Mouse (Mus musculus) ovary, adult 18-20 months (tissue): Measurements from ENCODE around the gene Lmtk2.

Experiments
- DNase-seq: peaks from one replicate; pipeline ENCODE4 v3.0.0; 2022; ENCODE audit warnings: low spot score, mixed read lengths

Gene Lmtk2

DNA sequence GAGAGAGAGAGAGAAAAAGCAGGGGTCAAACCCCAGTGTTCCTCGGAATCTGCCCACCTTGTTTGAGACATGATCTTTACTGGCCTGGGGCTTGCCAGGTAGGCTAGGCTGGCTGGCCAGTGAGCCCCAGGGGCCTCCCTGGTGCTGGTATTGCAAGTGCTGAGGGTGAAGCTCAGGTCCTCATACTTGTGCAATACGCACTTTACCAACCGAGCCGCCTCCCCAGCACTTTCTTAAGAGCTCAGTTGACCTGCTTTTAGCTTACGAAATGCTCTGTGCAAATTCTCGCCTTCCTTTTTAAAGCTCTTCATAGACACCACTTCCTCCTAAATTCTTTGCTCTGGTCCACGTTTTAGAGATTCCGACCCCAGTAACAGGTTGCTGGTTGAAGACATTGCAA lies 9.0 kb downstream of the Lmtk2 start:
- no peak for DNase-seq

DNA sequence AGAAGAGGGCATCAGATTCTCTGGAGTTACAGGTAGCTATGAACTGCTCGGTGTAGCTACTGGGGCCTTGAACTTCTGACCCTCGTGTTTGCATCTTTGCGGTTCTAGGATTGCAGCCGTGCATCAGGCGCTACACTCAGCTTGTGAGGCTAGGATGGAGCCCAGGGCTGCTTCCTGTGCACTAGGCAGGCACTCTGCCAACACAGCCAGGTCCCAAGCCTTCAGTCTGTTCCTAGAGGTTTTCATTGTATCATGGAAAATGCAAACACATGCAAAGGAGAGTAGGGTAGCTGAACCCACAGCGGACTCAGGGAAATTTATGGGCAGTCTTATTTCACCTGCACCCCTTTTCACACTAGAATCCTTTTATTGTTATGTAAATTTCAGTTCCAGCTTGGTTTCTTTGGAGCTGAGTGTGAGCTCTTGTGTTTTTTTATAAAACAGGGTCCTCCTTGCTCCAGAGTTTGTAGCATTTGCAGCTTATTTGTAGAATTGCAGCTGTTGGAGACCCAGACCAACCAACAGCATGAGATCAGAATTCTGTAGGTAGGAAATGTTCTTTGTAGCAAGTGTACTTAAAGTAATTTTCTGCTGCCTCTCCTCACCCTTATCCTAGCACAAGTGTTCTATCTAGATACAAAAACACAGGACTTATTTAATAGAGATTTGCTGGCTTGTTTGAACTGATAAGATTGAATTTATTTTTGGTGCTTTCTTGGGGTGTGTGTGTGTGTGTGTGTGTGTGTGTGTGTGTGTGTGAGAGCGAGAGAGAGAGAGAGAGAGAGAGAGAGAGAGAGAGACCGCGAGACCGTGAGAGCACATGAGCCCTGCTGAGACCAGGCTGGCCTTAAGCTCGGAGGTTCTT lies 12.6 kb downstream of the Lmtk2 start:
- no peak for DNase-seq

DNA sequence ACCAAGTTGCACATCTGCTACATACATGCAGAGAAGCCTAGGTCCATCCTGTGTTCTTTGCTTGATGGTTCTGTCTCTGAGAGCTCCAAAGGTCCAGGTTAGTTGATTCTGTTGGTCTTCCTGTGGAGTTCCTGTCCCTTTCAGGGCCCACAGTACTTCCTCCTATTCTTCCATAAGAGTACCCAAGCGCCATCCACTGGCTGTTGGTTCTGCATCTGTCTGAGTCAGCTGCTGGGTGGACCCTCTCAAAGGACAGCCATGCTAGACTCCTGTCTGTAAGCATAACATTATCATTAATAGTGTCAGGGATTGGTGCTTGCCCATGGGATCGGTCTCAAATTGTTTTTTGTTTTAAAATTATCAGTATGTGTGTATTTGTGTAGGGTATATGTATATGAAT lies 13.8 kb downstream of the Lmtk2 start:
- DNase-seq = no peak

DNA sequence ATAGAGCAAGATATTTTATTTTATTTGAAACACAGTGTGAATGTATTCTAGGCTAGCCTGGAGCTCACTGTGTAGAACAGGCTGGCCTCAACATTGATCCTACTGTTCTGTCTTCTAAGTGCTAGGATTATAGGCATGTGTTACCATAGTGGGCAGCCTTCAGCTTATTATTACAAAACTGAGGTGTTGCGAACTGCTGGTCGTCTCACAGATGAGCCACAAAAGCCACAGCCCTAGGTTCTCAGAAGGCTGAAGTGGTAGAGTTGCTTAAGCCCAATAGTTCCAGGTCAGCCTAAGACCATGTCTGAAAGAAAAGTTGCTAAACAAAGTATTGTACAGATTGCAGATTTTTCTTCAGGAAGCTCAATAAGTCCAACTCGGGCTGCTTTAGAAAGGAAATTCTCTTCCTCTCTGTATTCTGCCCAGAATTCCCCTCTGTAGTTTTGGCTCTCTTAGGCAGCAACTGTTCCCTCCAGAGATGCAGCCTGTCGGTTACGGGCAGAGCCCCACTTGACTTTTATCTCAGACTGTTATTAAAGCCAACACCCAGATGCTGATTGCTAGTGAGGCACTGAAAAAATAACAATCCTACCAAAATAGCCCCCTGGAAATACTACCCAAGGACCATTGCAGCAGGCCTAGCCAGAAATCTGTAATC lies 14.9 kb downstream of the Lmtk2 start:
- DNase-seq = no peak

DNA sequence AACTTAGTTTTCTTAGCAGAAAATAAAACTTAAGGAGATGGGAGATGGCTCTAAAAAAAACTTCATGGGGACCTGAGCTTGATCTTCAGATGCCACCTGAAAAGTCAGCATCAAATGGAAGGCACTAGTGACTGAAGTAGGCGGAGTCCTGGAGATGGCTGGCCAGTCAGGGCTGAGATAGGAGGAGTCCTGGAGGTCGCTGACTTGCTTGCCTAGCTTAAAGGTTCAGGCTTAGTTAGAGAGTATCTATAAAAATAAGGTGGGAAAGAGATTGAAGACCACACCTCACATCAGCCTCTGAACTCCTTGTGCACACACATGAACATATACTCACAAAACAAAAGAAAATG lies 15.4 kb downstream of the Lmtk2 start:
- no peak for DNase-seq

DNA sequence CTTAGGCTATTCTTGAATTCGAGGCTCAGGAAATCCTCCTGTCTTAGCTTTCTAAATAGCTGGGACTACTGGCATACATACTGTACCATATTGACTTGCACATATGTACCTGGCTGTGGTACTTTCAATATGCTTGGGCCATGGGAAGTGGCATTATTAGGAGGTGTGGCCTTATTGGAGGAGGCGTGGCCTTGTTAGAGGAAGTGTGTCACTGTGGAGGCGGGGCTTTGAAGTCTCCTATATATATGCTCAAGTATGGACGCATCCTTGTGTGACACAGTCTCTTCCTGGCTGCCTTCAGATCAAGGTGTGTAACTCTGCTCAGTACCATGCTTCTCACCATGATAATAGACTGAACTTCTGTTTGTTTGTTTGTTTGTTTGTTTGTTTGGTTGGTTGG lies 18.0 kb downstream of the Lmtk2 start:
- DNase-seq = no peak

DNA sequence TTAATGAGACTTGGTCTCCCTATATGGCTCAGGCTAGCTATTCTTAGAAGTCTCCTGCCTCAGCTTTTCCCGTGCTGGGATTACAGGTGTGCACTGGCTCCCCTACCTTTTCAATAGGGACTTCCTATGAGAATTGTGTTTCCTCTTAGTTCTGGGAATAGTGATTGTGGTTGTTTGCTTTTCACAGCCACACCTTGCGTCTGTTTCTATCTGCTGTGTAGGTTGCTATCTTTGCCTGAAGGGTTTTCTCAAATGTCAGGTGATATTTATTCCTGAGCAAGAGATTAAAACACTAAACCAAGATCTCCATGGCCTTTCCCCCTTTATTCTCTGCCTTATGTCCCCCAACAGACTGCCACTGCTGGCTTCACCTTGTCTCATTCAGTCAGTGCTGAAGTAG lies 19.1 kb downstream of the Lmtk2 start:
- DNase-seq = no peak

DNA sequence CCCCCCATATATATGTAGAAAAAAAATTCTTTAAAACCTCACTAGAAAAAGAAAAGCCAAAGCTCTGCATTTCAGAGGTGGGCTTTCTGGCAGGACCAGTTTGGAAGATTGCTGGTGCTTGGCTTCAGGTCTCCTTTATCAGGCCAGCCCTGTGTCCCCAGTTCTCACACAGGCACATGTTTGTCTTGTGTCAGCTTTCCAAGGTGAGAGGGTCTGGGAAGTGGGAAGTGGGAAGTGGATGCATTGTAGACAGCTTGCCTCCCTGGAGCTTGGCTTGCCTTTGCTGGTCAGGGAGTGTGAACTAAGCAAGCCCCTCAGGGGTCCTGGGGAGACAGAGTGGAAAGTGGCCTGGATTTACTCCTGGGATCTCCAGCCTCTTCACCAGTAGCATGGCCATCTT lies 21.3 kb downstream of the Lmtk2 start:
- no peak for DNase-seq

DNA sequence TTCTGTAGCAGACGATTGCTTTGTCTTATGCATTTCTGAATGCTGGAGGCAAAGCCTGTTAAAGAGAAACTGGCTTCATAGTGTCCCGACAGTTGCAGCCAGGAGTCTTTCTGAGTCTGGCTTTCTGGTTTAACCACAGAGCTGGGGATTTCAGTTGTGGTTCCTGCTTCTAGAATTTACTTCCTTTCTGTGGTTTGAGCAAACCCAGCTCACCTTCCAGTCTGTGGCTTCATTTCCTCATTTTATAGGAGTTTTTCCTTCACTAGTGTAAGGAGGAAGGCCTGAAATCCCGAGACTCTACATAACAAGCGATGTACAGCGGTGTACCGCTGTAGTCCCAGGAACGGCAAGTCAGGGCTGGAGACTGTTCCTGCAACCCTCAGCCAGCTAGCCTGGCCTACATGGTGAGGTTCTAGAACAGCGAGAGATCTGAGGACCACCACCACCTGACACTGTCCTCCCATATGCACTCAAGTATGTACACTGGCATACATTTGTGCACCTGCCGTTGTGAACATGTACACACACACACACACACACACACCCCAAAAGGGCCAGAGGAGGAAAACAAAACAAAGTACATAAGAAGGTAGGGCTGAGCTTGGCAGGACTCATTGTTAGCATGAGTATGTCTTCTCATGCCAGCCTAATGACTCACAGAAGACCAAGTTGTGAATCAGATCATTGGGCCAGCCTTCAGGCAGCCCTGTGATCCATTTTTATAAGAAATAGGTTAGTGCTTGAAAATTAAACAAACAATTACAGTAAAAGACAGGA lies 25.9 kb downstream of the Lmtk2 start:
- no peak for DNase-seq

DNA sequence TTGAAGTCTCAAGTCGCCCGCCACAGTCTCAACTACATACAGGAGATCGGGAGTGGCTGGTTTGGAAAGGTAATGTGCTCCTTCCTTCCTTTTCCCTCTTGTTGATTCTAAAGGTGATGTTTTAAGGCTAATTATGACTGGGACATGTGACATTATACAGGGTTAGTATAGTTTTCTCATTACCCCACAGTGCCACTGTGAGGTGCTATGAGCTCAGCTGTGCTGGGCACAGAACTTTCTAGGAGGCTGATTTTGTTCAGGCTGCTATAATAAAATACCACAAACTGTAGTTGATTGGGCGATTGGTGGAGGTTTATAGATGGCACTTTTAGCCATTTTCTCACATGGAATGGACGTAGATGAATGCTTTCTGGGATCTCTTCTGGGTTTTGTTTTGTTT lies 43.3 kb downstream of the Lmtk2 start:
- no peak for DNase-seq

DNA sequence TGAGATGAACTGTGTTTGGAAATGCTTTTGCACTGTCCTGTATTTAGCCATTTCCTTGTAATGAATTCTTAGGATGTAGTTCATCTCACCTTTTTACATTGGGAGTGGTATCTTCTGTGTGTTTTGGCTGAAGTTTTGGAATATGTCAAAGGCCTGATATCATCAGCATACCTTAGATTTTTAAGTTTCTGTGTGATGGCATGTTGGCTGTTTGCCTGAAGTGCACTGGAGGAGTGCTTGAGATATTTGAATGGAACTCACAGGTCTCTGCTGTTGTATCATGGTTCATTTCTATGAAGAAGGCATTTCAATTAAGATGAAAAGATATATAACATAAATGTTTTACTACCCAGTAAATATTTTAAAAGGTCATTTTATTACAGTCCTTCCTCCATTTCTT lies 46.7 kb downstream of the Lmtk2 start:
- no peak for DNase-seq

DNA sequence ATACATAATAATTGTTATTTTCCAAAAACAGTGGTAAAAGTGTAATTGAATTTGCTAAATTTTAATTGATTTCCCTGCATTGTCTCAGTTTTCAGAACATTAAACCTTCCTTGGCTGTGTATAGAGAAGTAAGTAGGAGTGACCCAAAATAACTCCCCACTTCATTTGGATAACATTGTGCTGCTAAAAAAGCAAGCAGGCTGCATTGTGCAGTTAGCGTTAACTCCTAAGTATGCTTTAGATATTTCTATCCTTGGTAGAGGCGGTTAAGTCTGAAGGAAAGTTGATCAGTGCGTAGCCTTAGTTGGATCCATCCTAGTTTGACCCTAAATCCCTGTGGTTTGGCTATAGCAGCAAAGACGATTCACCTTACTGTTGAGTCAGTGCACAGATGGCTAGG lies 49.3 kb downstream of the Lmtk2 start:
- DNase-seq = no peak

DNA sequence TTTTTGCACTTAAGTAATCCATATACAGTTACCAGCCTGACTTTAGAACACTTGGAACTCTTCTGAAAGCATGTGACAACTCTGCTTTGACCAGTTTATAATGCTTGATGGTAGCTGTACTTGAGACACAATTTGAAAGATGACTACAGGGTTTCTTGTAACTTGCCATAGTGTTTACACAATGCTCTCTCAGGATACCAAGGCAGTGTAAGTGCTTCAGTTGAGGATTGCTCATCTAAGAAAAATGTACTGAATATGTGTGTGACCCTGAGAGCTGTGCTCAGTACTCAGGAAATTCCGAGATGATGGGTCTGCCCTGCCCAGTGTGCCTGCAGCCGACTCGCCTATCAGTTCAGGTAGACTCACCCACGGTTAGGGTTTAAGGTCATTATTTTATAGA lies 51.0 kb downstream of the Lmtk2 start:
- no peak for DNase-seq

DNA sequence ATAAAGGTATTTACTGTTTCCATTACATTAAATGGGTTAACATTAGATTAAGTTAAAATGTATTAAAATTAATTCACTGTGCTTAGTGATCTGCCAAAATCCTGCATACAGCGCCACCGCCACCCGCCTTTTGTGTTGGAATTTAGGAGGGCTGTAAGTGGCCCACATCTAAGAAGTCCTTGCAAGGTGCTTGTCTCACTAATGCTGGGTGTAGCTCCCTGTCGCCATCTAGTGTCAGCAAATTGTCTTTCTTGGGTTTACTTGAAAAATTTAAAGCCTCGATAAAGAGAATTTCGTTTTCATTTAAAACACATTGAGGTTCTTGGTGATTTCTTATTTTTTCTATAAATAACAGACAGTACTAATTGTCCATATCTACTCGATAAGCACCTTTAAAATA lies 54.3 kb downstream of the Lmtk2 start:
- DNase-seq = no peak

DNA sequence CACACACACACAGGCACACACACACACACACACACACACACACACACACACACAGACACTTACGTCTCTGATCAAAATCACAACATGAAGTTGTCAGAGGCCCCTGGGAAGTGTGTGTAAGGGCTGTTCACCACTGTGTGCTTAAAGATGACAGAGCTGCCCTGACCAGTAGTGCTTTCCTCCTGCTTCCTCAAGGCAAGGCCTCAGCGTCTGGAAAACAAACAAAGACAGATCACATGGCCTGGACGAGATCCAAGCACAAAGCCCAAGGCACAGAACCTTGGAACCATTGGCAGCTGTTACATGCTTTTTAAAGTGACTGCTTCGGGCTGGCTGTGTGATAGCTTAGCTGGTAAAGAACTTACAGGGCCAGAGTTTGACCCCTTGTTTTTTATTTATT lies 58.4 kb downstream of the Lmtk2 start:
- DNase-seq = peak; percentile 86

DNA sequence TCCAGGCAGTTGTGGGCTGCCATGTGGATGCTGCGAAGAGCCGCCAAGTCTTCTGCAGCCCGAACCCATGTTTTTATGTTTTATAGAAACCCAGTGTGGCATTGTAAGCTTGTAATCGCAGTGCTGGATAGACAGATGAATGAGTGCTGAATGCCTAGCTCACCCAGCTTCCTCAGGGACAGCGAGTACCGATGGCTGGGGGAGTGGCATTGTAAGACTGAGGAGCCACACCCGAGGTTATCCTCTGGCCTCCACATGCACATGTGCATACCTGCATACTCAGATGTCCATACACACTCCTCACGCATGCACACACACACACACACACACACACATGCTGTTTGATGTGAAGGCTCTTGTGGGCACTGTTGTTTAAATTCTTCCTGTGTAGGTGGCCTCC lies 58.9 kb downstream of the Lmtk2 start:
- no peak for DNase-seq

DNA sequence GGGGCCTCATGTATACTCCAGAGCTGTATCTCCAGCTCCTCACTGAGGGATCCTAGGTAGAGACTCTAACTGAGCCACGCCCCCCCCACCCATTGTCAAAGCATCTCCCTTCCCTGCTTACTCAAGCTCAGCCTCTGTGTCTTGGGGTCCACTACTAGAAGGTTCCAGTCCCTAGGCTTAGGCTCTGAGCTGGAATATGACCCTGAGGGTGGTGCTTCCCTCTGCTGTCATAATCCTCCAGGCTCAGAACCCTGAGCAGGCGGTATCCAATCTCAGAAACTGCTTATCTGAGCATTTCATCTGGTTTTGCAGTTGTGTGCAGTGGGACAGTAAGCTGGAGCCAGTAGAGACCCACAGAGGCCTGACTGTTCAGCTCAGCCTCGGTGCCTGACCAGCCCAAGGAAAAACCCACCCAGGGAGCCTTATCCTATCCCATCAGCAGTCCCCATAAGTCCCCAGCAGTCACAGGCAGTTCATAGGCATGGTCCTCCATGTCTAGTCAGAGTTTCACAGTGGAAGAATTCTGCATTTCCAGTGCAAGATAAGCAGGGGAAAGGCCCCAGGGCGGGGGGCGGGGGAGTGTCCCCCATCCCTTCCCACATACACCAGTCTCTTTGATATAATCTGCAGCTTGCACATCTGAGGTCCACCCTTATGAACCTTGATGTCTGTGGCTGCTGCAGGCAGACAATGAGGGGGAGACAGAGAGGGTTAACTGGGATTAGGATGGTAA lies 62.0 kb downstream of the Lmtk2 start:
- DNase-seq = no peak

DNA sequence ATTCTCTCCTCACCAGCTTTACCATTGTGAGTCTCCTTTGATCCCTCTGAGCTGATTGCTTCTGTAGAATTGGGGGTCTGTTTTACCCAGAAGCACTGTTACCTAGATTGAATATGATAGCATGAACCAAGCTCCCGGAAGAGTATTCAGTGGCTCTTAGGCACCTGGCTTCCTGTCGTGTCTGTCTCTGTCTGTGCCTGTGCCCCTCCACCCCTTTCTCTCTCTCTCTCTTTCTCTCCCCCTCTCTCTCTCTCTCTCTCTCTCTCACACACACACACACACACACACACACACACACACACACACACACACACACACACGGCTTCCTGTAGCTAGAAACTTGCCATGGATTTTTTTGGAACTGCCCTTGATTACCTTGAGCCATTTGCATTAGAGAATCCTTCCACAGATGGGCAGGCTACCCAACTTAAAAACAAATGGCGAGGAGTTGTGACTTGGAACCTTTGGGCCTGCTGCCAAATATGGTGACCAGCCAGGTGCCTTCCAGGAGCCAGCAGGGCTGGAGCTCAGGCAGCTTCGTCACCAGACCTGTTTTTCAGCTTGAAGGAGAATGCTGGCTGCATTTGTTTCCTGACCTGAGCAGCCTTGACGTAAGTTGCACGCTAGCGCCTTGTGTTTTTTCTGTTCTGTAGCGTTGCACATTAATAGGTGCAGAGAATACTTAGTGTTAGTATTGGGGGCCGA lies 62.7 kb downstream of the Lmtk2 start:
- DNase-seq = no peak

DNA sequence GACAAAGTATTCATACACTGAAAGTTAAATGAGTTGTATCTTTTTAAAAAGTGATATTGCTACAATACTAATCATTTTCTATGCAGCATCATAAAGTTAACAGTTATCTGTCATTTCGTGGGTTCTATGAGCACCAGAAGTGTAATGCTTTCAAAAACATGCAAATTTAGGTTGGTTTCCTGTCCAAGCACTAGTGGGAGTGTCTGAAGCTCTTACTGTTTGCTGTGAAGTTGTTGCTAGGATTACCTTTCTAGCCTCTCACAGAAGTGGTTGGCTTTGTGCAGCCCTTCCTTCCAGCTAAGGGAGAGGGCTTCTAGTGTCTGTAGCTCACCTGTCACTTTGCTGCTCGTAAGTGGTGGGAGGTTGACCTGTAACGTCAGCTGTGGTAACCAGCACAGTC lies 65.5 kb downstream of the Lmtk2 start:
- no peak for DNase-seq

DNA sequence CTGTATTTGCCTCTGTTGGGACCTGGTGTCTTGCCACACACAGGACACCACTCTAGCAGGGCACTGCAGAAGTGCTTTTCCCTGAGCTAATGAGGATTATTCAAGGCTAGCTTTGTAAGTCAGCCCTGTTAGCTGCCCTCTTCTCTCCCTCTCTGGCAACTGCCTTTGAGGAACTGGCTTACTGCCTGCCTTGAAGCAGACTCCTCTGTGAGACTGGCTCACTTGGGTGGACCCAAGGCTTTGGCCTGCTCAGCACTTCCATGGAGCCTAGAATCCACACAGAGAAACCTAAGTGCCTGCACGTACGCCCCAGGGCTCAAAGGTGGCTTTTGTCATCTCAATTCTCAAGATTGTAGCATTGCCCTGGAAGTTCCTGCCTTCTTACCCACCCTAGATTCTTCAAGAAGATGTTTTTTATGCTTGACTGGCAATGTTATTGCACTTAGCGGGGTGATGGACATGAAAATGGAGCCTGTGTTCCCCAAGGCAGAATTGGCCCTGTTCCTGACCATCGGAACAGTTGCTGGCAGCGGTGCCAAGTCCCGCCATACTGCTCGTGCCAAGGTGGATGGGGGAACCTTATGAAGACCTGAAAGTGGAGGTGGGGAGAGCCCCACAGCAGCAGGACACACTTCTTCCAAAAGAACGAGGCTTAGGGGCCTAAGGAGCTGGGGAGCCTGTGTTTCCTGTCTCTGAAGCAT lies 69.2 kb downstream of the Lmtk2 start:
- DNase-seq = no peak

DNA sequence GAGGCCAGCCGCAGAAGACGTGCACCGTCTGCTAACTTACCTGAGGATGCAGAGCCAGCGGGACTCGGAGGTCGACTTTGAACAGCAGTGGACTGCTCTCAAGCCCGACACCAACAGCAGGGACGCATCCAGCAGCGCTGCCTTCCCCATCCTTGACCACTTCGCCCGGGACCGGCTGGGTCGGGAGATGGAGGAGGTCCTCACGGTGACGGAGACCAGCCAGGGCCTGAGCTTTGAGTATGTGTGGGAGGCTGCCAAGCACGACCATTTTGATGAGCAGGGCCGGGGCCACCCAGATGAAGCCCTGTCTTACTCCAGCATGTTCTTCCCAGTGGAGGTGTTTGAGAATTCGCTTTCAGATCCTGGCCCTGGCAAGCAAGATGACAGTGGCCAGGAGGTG lies 73.4 kb downstream of the Lmtk2 start:
- DNase-seq = no peak
